Mouse (Mus musculus) bone marrow, adult 2 months (tissue): ENCODE data around the gene Clk1.

ENCODE experiments used
- CTCF ChIP-seq: fragments of 200-500 bp; IDR thresholded peaks from 2 replicates; pipeline ENCODE4 v1.5.1; 2011; ENCODE audit warnings: low read length, control low read depth; ENCODE audit not compliant: control insufficient read depth, insufficient read depth
- POLR2A ChIP-seq: fragments of 200-500 bp; IDR thresholded peaks from 2 replicates; pipeline ENCODE4 v1.6.1; 2011; ENCODE audit warnings: low read depth, mild to moderate bottlenecking, control low read depth, low read length, borderline replicate concordance; ENCODE audit not compliant: control insufficient read depth

DNA sequence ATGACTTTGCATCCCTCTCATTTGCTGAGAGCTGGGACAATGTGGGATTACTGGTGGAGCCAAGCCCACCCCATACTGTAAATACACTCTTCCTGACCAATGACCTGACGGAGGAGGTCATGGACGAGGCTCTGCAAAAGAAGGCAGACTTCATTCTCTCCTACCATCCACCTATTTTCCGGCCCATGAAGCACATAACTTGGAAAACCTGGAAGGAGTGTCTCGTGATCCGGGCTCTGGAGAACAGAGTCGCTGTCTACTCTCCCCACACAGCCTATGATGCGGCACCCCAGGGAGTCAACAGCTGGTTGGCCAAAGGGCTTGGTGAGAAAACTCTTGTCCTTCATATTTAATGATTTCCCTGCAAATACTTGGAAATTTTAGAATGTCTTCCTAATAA lies 23.9 kb upstream of the Clk1 start:
- TF ChIP-seq POLR2A (no peak), CTCF (no peak)
